Mouse (Mus musculus): ENCODE results near the gene Pacs1. TPM values are rescaled to one million over a fixed set of nuclear protein-coding genes. Genes with fewer than 3 reads are reported as not detected.

Pacs1 gene
- polyA plus RNA-seq (2012; rRNA removed), result 8.3 and 10.5 TPM in 2 replicates
- polyA plus RNA-seq (2014; fragmentation: Nextera tagmentation; extraction: Ambion mirVana), result 8.2 and 9.9 TPM in 2 replicates

DNA sequence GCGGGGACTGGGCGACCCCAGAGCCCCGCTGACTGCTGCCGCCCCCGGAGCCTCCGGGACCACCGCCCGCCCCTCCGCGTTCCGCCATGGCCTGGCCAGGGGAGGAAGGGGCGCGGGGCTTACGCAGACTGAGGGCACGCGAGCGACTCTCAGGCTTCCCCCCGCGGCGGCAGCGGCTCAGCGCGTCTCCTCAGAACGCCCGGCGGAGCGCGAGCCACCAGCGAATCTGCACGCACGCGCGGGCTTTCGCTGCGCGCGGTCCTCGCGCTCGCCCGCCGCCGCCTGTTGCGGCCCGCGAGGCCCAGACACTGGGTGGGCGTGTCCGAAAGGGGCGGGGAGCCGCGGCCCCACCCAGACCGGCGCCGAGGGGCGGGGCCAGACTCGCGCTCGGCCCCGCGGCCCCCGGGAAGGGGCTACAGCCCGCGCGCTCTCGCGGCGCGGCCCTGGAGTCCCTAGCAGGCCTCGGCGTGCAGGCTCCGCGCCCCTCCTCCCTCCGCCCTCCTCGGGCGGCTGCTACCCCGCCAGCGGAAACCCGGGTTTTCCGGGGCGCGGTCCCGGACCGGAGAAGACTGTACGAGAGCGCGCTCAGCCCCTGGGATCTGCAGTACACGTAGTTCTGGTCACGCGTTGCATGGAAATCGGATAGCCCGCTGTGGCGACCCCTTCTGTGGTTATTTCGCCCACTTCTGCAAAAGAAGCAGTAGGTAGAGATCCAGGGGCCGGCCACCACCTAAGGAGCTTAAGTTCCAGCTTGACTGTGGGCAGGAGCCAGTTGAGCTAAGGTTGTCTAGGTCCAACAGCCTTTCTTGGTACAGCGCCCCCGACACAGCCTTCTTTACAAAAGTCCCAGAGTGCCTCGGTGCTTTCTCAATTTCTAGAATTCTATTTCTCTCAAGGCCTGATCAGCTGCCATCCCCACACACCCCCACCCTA, at the start of gene Pacs1:
Gene Pacs1 (minus strand): TSS at position 319 of the 933 bp plus-strand sequence.
- no peak for TF ChIP-seq CTCF (IDR thresholded peaks at IDR 0.05; ENCODE audit: low read depth)
- no peak for TF ChIP-seq EP300 (IDR thresholded peaks at IDR 0.05; ENCODE audit: low read depth)
- peaks cover 19 to 36% of the 10 kb centered on the region in 2 experiments for H3K4me1 ChIP-seq (replicated peaks; ENCODE audit: control insufficient read depth in 2 of 2, insufficient read depth in 2 of 2, low read length in 1 of 2)
- H3K27ac ChIP-seq, result peak within 1 kb of the TSS; percentile 64
- no peaks in the 10 kb centered on the region for H3K9me3 ChIP-seq (ENCODE audit: control insufficient read depth, low read length)
- no peaks in the 10 kb centered on the region for H3K27me3 ChIP-seq (ENCODE audit: control insufficient read depth, insufficient read depth, low read length)
- WGBS (ENCODE audit: insufficient replicate concordance), result under 1% methylated on average over 76 of the region's 97 CpGs
- DNase-seq (ENCODE audit: low read depth in 3 of 3, low spot score in 3 of 3) (peak; percentile 69 to 76 (median 71)), ATAC-seq (ENCODE audit: insufficient read depth) (peak; percentile 81)
- H3K36me3 ChIP-seq (replicated peaks; ENCODE audit: control insufficient read depth, insufficient read depth, low read depth), result peaks cover 31% of the 10 kb centered on the region
- H3K9ac ChIP-seq (replicated peaks), result peak within 1 kb of the TSS; percentile 84
- H3K4me3 ChIP-seq (ENCODE audit: insufficient read depth in 1 of 2, low read depth in 2 of 2, low read length in 2 of 2), result peak within 1 kb of the TSS; percentile 70 to 82
- peak within 1 kb of the TSS; percentile 92 for H3K4me2 ChIP-seq (ENCODE audit: low read depth)

DNA sequence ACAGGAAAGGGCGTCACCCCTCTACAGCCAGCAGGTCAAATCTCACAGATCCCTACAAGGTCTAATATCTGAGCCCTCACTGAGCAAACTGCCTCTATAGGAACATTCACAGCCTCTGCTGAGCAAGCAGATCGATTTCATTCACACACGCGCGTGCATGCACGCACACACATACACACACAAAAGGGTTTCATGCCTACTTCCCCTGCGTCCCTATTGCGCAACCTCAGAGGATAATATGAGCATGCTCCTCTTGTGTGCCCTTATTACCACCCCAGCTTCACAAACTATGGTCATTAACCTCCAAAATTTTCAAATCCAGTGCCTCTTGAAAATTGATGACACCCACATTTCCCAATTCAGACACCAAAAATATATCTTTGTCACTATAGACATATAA, 40.3 kb upstream of the Pacs1 start:
- H3K4me1 ChIP-seq (replicated peaks; ENCODE audit: control insufficient read depth in 2 of 2, insufficient read depth in 2 of 2, low read length in 1 of 2), result no peaks in the 10 kb centered on the region

DNA sequence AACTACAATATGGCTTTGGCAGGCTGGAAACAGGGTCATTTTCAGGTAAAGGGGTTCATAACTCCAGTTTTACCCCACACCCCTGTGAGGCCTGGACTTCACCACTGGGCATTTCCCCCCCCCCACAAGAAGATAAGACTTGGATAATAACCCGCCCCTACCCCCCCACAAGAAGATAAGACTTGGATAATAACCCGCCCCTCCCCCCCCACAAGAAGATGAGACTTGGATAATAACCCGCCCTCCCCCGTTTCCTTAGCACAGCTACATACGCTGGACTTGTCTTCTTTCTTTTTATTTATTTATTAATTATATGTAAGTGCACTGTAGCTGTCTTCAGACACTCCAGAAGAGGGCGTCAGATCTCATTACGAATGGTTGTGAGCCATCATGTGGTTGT, 36.1 kb upstream of the Pacs1 start:
- H3K9me3 ChIP-seq (ENCODE audit: control insufficient read depth, low read length), result no peaks in the 10 kb centered on the region
- H3K27me3 ChIP-seq (ENCODE audit: control insufficient read depth, insufficient read depth, low read length), result peaks cover 16% of the 10 kb centered on the region
- H3K4me2 ChIP-seq (ENCODE audit: low read depth), result no peak overlapping the region
- ATAC-seq (ENCODE audit: insufficient read depth) (no peak), DNase-seq (ENCODE audit: low read depth in 3 of 3, low spot score in 3 of 3) (peak in 2 of 3 experiments; percentile 16 to 27)
- H3K27ac ChIP-seq, result no peak overlapping the region
- 72% methylated on average over 7 of the region's 7 CpGs for WGBS (ENCODE audit: insufficient replicate concordance)
- H3K9ac ChIP-seq (replicated peaks), result no peak overlapping the region
- no peak overlapping the region for H3K4me3 ChIP-seq (ENCODE audit: insufficient read depth in 1 of 2, low read depth in 2 of 2, low read length in 2 of 2)
- no peaks in the 10 kb centered on the region for H3K36me3 ChIP-seq (replicated peaks; ENCODE audit: control insufficient read depth, insufficient read depth, low read depth)
- no peaks in the 10 kb centered on the region for H3K4me1 ChIP-seq (replicated peaks; ENCODE audit: control insufficient read depth in 2 of 2, insufficient read depth in 2 of 2, low read length in 1 of 2)
- TF ChIP-seq EP300 (IDR thresholded peaks at IDR 0.05; ENCODE audit: low read depth) (no peak), CTCF (IDR thresholded peaks at IDR 0.05; ENCODE audit: low read depth) (no peak)

More for the DNA sequence above, 40.3 kb upstream of the Pacs1 start:
- Histone ChIP-seq H3K4me3 (ENCODE audit: insufficient read depth in 1 of 2, low read depth in 2 of 2, low read length in 2 of 2) (no peak overlapping the region), H3K9ac (replicated peaks) (no peak overlapping the region), H3K27ac (no peak overlapping the region), H3K9me3 (ENCODE audit: control insufficient read depth, low read length) (no peaks in the 10 kb centered on the region), H3K36me3 (replicated peaks; ENCODE audit: control insufficient read depth, insufficient read depth, low read depth) (no peaks in the 10 kb centered on the region), H3K4me2 (ENCODE audit: low read depth) (no peak overlapping the region), H3K27me3 (ENCODE audit: control insufficient read depth, insufficient read depth, low read length) (no peaks in the 10 kb centered on the region)
- DNase-seq (ENCODE audit: low read depth in 3 of 3, low spot score in 3 of 3) (no peak), ATAC-seq (ENCODE audit: insufficient read depth) (no peak)
- TF ChIP-seq EP300 (IDR thresholded peaks at IDR 0.05; ENCODE audit: low read depth) (no peak), CTCF (IDR thresholded peaks at IDR 0.05; ENCODE audit: low read depth) (no peak)
- 69% methylated on average over 8 of the region's 8 CpGs for WGBS (ENCODE audit: insufficient replicate concordance)

DNA sequence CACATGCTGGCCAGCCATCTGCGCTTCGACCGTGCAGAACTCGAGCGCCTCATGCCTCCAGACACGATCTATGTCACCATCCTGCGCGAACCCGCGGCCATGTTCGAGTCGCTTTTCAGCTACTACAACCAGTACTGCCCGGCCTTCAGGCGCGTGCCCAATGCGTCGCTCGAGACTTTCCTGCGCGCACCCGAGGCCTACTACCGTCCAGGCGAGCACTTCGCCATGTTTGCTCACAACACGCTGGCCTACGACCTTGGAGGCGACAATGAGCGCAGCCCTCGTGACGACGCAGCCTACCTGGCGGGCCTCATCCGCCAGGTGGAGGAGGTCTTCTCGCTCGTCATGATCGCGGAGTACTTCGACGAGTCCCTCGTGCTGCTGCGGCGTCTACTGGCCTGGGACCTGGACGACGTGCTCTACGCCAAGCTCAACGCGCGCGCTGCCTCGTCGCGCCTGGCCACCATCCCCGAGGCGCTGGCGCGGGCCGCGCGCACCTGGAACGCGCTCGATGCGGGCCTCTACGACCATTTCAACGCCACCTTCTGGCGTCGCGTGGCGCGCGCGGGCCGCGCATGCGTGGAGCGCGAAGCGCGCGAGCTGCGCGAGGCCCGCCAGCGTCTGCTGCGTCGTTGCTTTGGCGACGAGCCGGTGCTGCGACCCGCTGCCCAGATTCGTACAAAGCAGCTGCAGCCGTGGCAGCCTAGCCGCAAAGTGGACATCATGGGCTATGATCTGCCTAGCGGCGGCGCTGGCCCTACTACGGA, 34.2 kb upstream of the Pacs1 start:
- 32% methylated on average over 98 of the region's 98 CpGs for WGBS (ENCODE audit: insufficient replicate concordance)
- ATAC-seq (ENCODE audit: insufficient read depth), result no peak
- DNase-seq (ENCODE audit: low read depth in 3 of 3, low spot score in 3 of 3), result no peak

More for the DNA sequence above, 34.2 kb upstream of the Pacs1 start:
- Histone ChIP-seq H3K4me3 (ENCODE audit: insufficient read depth in 1 of 2, low read depth in 2 of 2, low read length in 2 of 2) (peak overlapping the region in 1 of 2 experiments; percentile 17; a peak in 1 of 4 replicates), H3K4me1 (replicated peaks; ENCODE audit: control insufficient read depth in 2 of 2, insufficient read depth in 2 of 2, low read length in 1 of 2) (no peaks in the 10 kb centered on the region), H3K36me3 (replicated peaks; ENCODE audit: control insufficient read depth, insufficient read depth, low read depth) (no peaks in the 10 kb centered on the region), H3K9ac (replicated peaks) (no peak overlapping the region), H3K4me2 (ENCODE audit: low read depth) (peak overlapping the region; percentile 28), H3K9me3 (ENCODE audit: control insufficient read depth, low read length) (no peaks in the 10 kb centered on the region), H3K27ac (no peak overlapping the region), H3K27me3 (ENCODE audit: control insufficient read depth, insufficient read depth, low read length) (peaks cover 16% of the 10 kb centered on the region)
- TF ChIP-seq EP300 (IDR thresholded peaks at IDR 0.05; ENCODE audit: low read depth) (no peak), CTCF (IDR thresholded peaks at IDR 0.05; ENCODE audit: low read depth) (no peak)

Data from liver, embryonic 14.5 days (tissue).